Mouse (Mus musculus): ENCODE data around the gene Bfsp2.

GRCm38 (mm10) chr9:103418786-103419185, 61.4 kb downstream of the Bfsp2 start:
- no peak for TF ChIP-seq POLR2A (IDR thresholded peaks at IDR 0.05; ENCODE audit: borderline replicate concordance, low read depth, low read length)
- no peak for TF ChIP-seq CTCF (IDR thresholded peaks at IDR 0.05; ENCODE audit: low read depth, low read length)

Measured in bone marrow macrophage, adult 2 months (primary cell).